Mouse (Mus musculus): ENCODE results near the gene AC124502.3.

- TF ChIP-seq CTCF (IDR thresholded peaks at IDR 0.05; ENCODE audit: low read depth): no peak
- no peak for TF ChIP-seq EP300 (IDR thresholded peaks at IDR 0.05; ENCODE audit: low read depth)
Measured at GRCm38 (mm10) chr19:5058801-5059771, 20.4 kb downstream of the AC124502.3 start.

All from liver, embryonic 14.5 days (tissue).